Mouse (Mus musculus) heart, embryonic 15.5 days (tissue): Measurements from ENCODE around the gene Ndufs2. TPM values are rescaled to one million over a fixed set of nuclear protein-coding genes. Genes with fewer than 3 reads are reported as not detected.

Experiments used
- ATAC-seq: fragments of 200-750 bp; cut with Nextera tagmentation; replicated peaks from 2 replicates; pipeline ENCODE4 v1.8.0; 2017; ENCODE audit warnings: low read depth, moderate TSS enrichment; ENCODE audit not compliant: insufficient number of reproducible peaks, insufficient read depth, low FRiP score
- H3K27ac ChIP-seq: fragments of 300-500 bp; sonication (generic); 2 replicates; pipeline ENCODE4 v1.5.1; 2015; ENCODE audit warnings: mild to moderate bottlenecking, inconsistent platforms
- H3K27me3 ChIP-seq: fragments of 300-500 bp; sonication (generic); 2 replicates; pipeline ENCODE4 v1.6.1; 2015; ENCODE audit warnings: inconsistent platforms
- H3K36me3 ChIP-seq: fragments of 300-500 bp; sonication (generic); 2 replicates; pipeline ENCODE4 v1.6.1; 2015; ENCODE audit warnings: mild to moderate bottlenecking, inconsistent platforms
- H3K4me1 ChIP-seq: fragments of 300-500 bp; sonication (generic); replicated peaks from 2 replicates; pipeline ENCODE4 v1.6.1; 2015; ENCODE audit warnings: inconsistent platforms
- H3K4me2 ChIP-seq: fragments of 300-500 bp; sonication (generic); 2 replicates; pipeline ENCODE4 v1.6.1; 2015; ENCODE audit warnings: inconsistent platforms, mild to moderate bottlenecking, moderate library complexity
- H3K4me3 ChIP-seq: fragments of 300-500 bp; sonication (generic); 2 replicates; pipeline ENCODE4 v1.5.1; 2015; ENCODE audit warnings: mild to moderate bottlenecking, inconsistent platforms
- H3K9ac ChIP-seq: fragments of 300-500 bp; sonication (generic); 2 replicates; pipeline ENCODE4 v1.6.1; 2015; ENCODE audit warnings: mild to moderate bottlenecking, inconsistent platforms
- H3K9me3 ChIP-seq: fragments of 300-500 bp; sonication (generic); replicated peaks from 2 replicates; pipeline ENCODE4 v1.6.1; 2016; ENCODE audit warnings: inconsistent platforms
- WGBS: fragments of 180-500 bp; shearing (Covaris S2); methylation state at CpG from one replicate; pipeline ENCODE4 v1.1.7; 2015; ENCODE audit warnings: mixed read lengths; 5-methylcytosine and 5-hydroxymethylcytosine counted together
- polyA plus RNA-seq: library from polyadenylated mRNA; unstranded; fragments of >200 nt; fragmentation: Nextera tagmentation; extraction: Ambion mirVana; gene quantifications from 2 replicates; pipeline ENCODE4 v1.2.1, GENCODE M21; 2015

The Ndufs2 gene
- polyA plus RNA-seq, 1 experiment from 2014 or later, result 535 TPM

DNA sequence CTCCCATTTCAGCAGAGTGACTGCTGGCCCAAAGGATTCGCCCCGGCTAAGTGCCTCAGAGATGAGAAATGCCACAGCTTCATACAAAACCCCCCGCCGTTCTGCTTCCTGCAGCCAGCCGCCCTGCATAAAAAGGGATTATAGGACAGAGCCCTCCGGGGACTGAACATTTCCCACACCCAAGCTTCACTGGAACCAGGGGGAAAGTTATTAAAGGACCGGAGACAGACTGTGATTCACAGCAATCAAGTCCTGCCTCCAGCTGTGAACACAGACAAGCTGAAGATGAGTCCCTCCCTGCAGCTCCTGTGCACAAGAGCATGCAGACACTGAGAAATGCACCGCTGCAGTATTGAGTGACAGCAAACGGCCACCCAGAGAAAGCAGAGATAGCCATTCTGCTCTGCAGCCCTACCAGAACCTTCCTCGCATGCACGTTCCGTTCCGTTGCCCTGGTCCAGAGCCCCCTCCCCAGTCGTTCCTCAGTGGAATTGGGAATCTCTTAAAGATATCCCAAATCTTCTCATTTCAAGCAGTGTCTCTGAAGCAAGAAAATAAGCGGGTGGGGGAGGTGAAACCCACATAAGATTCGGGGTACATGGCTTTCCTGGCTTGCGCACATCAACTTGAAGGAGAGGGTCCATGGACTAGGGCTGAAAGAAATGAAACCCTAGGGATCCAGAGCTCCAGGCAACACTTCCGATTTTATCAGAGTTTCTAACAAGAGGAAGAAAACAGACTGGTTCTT lies 57.9 kb downstream of the Ndufs2 start:
- 16% methylated on average over 18 of the region's 18 CpGs for WGBS
- no peak overlapping the region for H3K27ac ChIP-seq
- H3K4me2 ChIP-seq, result peak overlapping the region; percentile 87
- H3K27me3 ChIP-seq, result peaks cover 11% of the 10 kb centered on the region
- no peaks in the 10 kb centered on the region for H3K9me3 ChIP-seq
- peaks cover 55% of the 10 kb centered on the region for H3K4me1 ChIP-seq
- H3K36me3 ChIP-seq, result no peaks in the 10 kb centered on the region
- ATAC-seq, result no peak
- peak overlapping the region; percentile 23 for H3K4me3 ChIP-seq
- H3K9ac ChIP-seq, result no peak overlapping the region

DNA sequence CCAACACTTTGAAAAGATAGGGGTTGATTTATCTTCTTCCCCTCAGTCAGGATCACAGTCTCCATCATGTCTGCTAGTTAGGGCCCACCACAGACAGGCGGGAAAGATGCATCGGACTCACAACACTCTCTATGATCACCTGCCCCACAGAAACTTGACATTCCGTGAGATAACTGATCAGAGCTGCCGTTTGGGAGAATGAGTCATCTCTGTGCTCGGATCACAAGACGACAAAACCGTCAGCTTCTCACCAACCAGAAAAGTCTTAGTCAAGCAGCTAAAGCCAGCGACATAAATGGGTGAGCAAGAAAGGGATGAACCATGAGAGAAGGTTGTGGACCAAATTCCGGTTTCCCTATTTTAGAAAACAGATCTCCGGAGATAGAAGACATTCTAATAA lies 58.9 kb downstream of the Ndufs2 start:
- Histone ChIP-seq H3K27me3 (peaks cover 11% of the 10 kb centered on the region), H3K36me3 (no peaks in the 10 kb centered on the region), H3K9ac (no peak overlapping the region), H3K27ac (no peak overlapping the region), H3K9me3 (no peaks in the 10 kb centered on the region), H3K4me3 (no peak overlapping the region), H3K4me1 (peaks cover 59% of the 10 kb centered on the region), H3K4me2 (peak overlapping the region; percentile 87; the same call in 1 of the 2 replicates)
- 56% methylated on average over 10 of the region's 10 CpGs for WGBS
- no peak for ATAC-seq

DNA sequence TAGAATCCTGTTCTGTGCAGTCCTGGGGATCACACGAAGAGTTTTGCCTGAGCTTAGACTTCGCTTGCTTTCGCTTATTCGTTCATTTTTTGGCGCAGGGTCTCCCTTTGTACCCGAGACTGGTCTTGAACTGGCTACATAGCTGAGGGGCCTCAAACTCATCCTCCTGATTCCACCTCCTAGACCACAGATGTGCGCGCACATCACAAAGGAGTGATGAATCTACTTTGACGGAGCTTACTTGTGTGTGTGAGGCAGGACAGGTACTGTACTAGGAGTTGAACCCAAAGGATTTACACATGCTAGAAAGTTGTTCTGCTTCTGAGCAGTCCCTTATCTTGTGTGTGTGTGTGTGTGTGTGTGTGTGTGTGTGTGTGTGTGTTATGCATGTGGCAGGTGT lies 60.4 kb downstream of the Ndufs2 start:
- H3K4me2 ChIP-seq, result no peak overlapping the region
- peaks cover 63% of the 10 kb centered on the region for H3K4me1 ChIP-seq
- peaks cover 8% of the 10 kb centered on the region for H3K27me3 ChIP-seq
- no peak for ATAC-seq
- no peak overlapping the region for H3K9ac ChIP-seq
- peak overlapping the region; percentile 95; the same call in 1 of the 2 replicates for H3K27ac ChIP-seq
- no peak overlapping the region for H3K4me3 ChIP-seq
- 96% methylated on average over 9 of the region's 9 CpGs for WGBS
- no peaks in the 10 kb centered on the region for H3K9me3 ChIP-seq
- H3K36me3 ChIP-seq, result no peaks in the 10 kb centered on the region

DNA sequence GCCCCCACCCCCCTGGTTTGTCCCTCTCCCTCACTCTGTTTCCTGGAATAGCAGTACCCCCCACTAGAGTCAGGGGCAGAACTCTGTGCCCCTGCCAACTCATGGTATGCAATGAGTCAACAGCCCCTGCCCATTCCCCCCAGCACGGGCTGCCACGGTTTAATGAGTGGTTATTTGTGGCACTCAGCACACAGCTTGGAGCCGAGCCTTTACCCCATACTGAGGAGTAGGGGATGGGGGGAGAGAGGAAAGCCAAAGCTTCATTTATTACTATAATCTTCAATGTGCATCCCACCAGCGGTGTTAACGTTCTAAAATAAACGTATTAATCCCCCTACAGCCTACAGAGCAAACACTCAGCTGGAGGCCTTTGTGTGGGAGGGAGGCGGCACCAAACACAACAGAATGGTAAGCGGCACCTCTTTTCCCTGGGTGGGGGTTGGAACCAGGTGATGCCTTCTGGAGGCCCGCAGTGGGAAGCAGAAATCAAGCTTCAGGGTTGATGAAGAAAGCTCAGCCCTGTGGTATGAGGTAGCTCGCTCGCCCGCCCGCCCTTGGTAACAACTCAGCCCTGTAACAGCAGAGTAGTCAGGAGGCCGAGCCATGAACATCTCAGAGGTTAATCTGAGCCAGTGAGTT lies 61.6 kb downstream of the Ndufs2 start:
- H3K4me1 ChIP-seq, result peaks cover 61% of the 10 kb centered on the region
- H3K27ac ChIP-seq, result peak overlapping the region; percentile 95
- H3K4me2 ChIP-seq, result peak overlapping the region; percentile 51
- H3K9ac ChIP-seq, result peak overlapping the region; percentile 44
- no peaks in the 10 kb centered on the region for H3K9me3 ChIP-seq
- H3K36me3 ChIP-seq, result no peaks in the 10 kb centered on the region
- no peaks in the 10 kb centered on the region; the same call in 1 of the 2 replicates for H3K27me3 ChIP-seq
- ATAC-seq, result peak; percentile 89
- WGBS, result 39% methylated on average over 14 of the region's 14 CpGs
- H3K4me3 ChIP-seq, result no peak overlapping the region; the same call in 1 of the 2 replicates

DNA sequence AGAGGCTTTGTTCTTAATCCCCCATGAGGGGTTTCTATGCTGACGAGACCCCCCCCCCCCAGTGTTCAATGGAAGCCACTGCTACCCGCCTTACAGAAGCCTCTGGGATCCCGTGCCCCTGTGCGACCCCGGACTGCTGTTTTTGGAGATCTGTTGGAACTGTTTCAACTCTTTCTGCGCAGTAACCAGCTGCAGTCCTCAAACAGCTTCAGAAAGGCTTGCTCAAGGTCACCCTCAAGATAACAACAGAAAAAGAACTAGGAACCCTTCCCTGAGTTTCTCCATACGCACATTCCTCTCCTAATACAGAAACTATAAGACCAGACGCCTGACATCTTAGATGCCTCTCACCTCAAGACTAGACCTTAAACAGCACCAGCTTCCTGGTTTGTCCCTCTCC lies 62.1 kb downstream of the Ndufs2 start:
- peak overlapping the region; percentile 95 for H3K27ac ChIP-seq
- peak overlapping the region; percentile 51 for H3K4me2 ChIP-seq
- WGBS, result 9% methylated on average over 8 of the region's 8 CpGs
- peak; percentile 71 for ATAC-seq
- no peak overlapping the region for H3K4me3 ChIP-seq
- H3K9ac ChIP-seq, result peak overlapping the region; percentile 44
- no peaks in the 10 kb centered on the region for H3K36me3 ChIP-seq
- H3K27me3 ChIP-seq, result no peaks in the 10 kb centered on the region; the same call in 1 of the 2 replicates
- no peaks in the 10 kb centered on the region for H3K9me3 ChIP-seq
- peaks cover 60% of the 10 kb centered on the region for H3K4me1 ChIP-seq

DNA sequence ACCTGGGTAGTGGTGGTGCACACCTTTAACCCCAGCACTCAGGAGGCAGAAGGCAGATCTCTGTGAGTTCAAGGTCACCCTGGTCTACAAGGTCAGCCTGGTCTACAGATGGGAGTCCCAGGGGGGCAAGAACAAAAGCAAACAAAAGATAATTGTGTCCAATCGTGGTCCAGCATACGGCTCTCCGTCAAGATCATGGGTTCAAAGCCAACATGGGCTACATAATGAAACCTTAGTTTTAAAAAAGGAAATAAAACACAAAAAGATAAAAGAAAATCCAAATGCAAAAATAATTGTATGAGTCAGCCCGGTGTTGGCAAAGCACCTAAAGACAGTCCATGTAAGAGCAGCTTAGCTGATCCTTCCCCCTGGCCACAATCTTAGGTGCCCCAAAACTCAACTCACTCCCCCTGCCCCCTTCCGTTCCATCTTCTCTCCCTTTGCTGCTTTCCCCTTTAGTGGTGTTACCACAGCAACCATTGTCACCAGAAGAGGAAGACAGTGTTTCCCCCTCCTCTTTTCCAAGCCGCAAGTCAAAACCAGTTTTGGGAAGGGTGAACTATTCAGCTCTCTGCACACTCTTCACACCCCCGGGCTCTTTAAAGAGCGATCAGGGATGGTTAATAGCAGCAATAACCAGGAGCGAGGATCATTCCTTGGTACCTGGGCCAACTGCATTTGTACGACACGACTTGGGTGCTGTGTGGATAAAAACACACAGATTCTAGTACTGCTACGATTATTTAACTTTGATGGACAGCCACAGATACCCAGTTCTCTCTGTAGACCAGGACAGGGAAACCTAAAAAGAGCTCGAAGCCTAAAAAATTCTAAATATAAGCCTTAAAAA lies 63.1 kb downstream of the Ndufs2 start:
- 68% methylated on average over 13 of the region's 13 CpGs for WGBS
- Histone ChIP-seq H3K27ac (peak overlapping the region; percentile 95), H3K9ac (no peak overlapping the region), H3K4me1 (peaks cover 57% of the 10 kb centered on the region), H3K36me3 (no peaks in the 10 kb centered on the region), H3K9me3 (no peaks in the 10 kb centered on the region), H3K27me3 (no peaks in the 10 kb centered on the region; the same call in 1 of the 2 replicates), H3K4me2 (no peak overlapping the region), H3K4me3 (no peak overlapping the region)
- ATAC-seq, result no peak

DNA sequence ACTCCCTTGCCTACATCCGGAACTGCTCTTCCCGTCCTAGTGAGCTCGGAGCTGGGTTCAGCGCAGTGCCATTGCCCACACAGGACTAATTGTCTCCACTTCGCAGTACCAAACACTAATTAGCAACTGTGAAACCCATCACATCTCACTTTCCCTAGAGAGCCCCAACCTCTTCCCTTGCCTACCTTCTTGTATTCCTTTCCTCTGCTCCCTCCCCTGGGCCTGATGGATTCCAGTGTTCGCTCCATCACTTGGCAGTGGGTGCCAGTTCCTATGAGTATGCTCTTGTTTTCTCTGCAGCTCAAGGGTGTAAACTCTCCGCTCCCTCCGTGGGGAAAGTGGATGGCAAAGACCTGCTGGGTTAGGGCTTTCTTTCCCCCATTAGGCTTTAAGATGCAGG lies 65.5 kb downstream of the Ndufs2 start:
- peak overlapping the region; percentile 66 for H3K27ac ChIP-seq
- H3K9me3 ChIP-seq, result no peaks in the 10 kb centered on the region
- 61% methylated on average over 8 of the region's 8 CpGs for WGBS
- no peak overlapping the region for H3K4me2 ChIP-seq
- no peak overlapping the region for H3K4me3 ChIP-seq
- no peaks in the 10 kb centered on the region for H3K27me3 ChIP-seq
- H3K4me1 ChIP-seq, result peaks cover 49% of the 10 kb centered on the region
- no peak overlapping the region for H3K9ac ChIP-seq
- ATAC-seq, result no peak
- H3K36me3 ChIP-seq, result no peaks in the 10 kb centered on the region

Other genes with a start within 250 kb of the Ndufs2 start
- 1.1 and 1.4 TPM in 2 replicates for gene Fcgr4, start 232.5 kb downstream of the Ndufs2 start, polyA plus RNA-seq
- 10.4 and 11.9 TPM in 2 replicates for gene Fcgr3, start 186.5 kb downstream of the Ndufs2 start, polyA plus RNA-seq
- 2.7 and 3.5 TPM in 2 replicates for gene Cfap126, start 137.5 kb downstream of the Ndufs2 start, polyA plus RNA-seq
- gene Sdhc, start 100.8 kb downstream of the Ndufs2 start, polyA plus RNA-seq, result 525 and 563 TPM in 2 replicates
- 0.63 and 1.7 TPM in 2 replicates for gene Mpz, start 100.7 kb downstream of the Ndufs2 start, polyA plus RNA-seq
- 43.0 and 46.4 TPM in 2 replicates for gene Pcp4l1, start 55.1 kb downstream of the Ndufs2 start, polyA plus RNA-seq
- 0.33 and 0.35 TPM in 2 replicates for gene Nr1i3, start 37.4 kb downstream of the Ndufs2 start, polyA plus RNA-seq
- 55.6 and 57.9 TPM in 2 replicates for gene Tomm40l, start 28.9 kb downstream of the Ndufs2 start, polyA plus RNA-seq
- gene Apoa2, start 26.3 kb downstream of the Ndufs2 start, polyA plus RNA-seq, result 9.2 and 43.9 TPM in 2 replicates
- 28.0 and 44.6 TPM in 2 replicates for gene Fcer1g, start 17.0 kb downstream of the Ndufs2 start, polyA plus RNA-seq
- 5.2 and 6.0 TPM in 2 replicates for gene Adamts4, start 967 bp downstream of the Ndufs2 start, polyA plus RNA-seq
- 44.4 and 56.4 TPM in 2 replicates for gene B4galt3, start 18.9 kb upstream of the Ndufs2 start, polyA plus RNA-seq
- 32.7 and 47.2 TPM in 2 replicates for gene Ppox, start 29.8 kb upstream of the Ndufs2 start, polyA plus RNA-seq
- 44.9 and 55.6 TPM in 2 replicates for gene Usp21, start 36.6 kb upstream of the Ndufs2 start, polyA plus RNA-seq
- gene Ufc1, start 43.6 kb upstream of the Ndufs2 start, polyA plus RNA-seq, result 83.6 and 85.0 TPM in 2 replicates
- gene Dedd, start 77.8 kb upstream of the Ndufs2 start, polyA plus RNA-seq, result 33.9 and 37.7 TPM in 2 replicates
- gene Nit1, start 94.3 kb upstream of the Ndufs2 start, polyA plus RNA-seq, result 31.2 and 33.2 TPM in 2 replicates
- gene Pfdn2, start 94.3 kb upstream of the Ndufs2 start, polyA plus RNA-seq, result 77.2 and 91.0 TPM in 2 replicates
- gene Klhdc9, start 109.4 kb upstream of the Ndufs2 start, polyA plus RNA-seq, result 0.63 and 0.75 TPM in 2 replicates
- gene Nectin4, start 118.7 kb upstream of the Ndufs2 start, polyA plus RNA-seq, result 0.26 and 1.2 TPM in 2 replicates
- 1.00 and 5.3 TPM in 2 replicates for gene Arhgap30, start 137.6 kb upstream of the Ndufs2 start, polyA plus RNA-seq
- gene Usf1, start 159.9 kb upstream of the Ndufs2 start, polyA plus RNA-seq, result 48.7 and 57.5 TPM in 2 replicates
- gene Tstd1, start 167.5 kb upstream of the Ndufs2 start, polyA plus RNA-seq, result 2.7 and 3.1 TPM in 2 replicates
- gene F11r, start 186.1 kb upstream of the Ndufs2 start, polyA plus RNA-seq, result 63.5 and 66.2 TPM in 2 replicates